Mouse (Mus musculus) telencephalon, adult 2 months (tissue): ENCODE measurements around the gene Zfp973.
"Not testable (repeated sequence)": the region's sequence is repeated elsewhere in the genome, so short reads cannot be mapped to it uniquely, and the experiment has no call there.

ENCODE experiments used
- DNase-seq: peaks from one replicate; pipeline ENCODE4 v3.0.0-alpha.2; 2011; ENCODE audit warnings: low read depth, low spot score

Gene Zfp973

GRCm38 (mm10) chr2:176670222-176670621 is at the start of gene Zfp973:
Zfp973 (plus strand) TSS chr2:176670522.
- DNase-seq: not testable (repeated sequence)

GRCm38 (mm10) chr2:176636244-176636643 is 34.1 kb upstream of the Zfp973 start, which contains the start of gene Gm14308:
Gm14308 (minus strand) TSS chr2:176636344.
- DNase-seq: not testable (repeated sequence)

- not testable (repeated sequence) for DNase-seq
Observed at GRCm38 (mm10) chr2:176708051-176708450, 37.7 kb downstream of the Zfp973 start, which contains the start of gene Gm14305. Gm14305 (plus strand) TSS chr2:176708328.
